Mouse (Mus musculus): ENCODE data around the gene Sfta2. TPM values are rescaled to one million over a fixed set of nuclear protein-coding genes. Genes with fewer than 3 reads are reported as not detected.

Gene Sfta2
- total and polyA plus RNA-seq, 2 experiments from 2014 or later = not detected

DNA sequence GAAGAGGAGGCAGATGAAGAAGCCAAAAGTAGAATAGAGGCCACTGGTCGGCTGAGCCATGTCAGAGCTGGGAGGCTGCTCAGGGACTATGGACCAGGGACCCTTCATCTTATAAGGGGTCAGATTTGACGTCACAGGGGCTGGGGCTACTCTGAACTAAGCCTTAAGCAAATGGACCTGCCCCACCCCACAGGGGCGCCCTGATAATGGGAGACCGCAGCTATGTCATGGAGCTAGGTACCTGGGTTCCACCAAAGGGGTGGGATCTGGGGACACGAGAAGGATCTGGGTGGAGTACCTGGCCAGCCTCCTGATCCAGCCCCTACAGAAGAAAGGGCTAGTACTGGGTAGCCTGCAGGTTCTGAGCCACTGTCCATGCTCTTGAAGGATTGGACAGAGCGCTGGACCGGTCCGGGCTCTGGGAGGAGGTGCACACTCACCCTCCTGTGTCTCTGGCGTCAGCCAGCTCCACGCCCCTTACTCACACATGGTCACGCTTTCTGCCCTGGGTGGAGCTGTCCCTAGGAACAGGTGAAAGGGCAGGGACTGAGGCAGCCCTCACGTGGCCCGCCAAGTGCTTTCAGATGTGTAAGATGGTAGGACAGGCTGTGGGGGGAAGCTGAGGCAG is 42.4 kb downstream of the Sfta2 start, which contains the start of gene Mucl3:
TSS of gene Mucl3 (minus strand) at position 87 of the 628 bp plus-strand sequence.
- Histone ChIP-seq H3K4me2 (ENCODE audit: low read depth, low read length) (no peak within 1 kb of the TSS), H3K9me3 (ENCODE audit: low read length) (no peaks in the 10 kb centered on the region), H3K36me3 (ENCODE audit: insufficient read depth, low read length) (no peaks in the 10 kb centered on the region), H3K27ac (no peak within 1 kb of the TSS), H3K4me1 (ENCODE audit: insufficient read depth, low read length) (no peaks in the 10 kb centered on the region), H3K27me3 (ENCODE audit: insufficient read depth, low read length) (no peaks in the 10 kb centered on the region; the same call in 1 of the 2 replicates), H3K4me3 (ENCODE audit: low read length) (no peak within 1 kb of the TSS), H3K9ac (replicated peaks; ENCODE audit: low read length) (no peak within 1 kb of the TSS)
- no peak for TF ChIP-seq CTCF (IDR thresholded peaks at IDR 0.05; ENCODE audit: low read depth)
- DNase-seq (ENCODE audit: low spot score) (no peak), ATAC-seq (no peak)
- WGBS = 75% methylated on average over 13 of the region's 13 CpGs

DNA sequence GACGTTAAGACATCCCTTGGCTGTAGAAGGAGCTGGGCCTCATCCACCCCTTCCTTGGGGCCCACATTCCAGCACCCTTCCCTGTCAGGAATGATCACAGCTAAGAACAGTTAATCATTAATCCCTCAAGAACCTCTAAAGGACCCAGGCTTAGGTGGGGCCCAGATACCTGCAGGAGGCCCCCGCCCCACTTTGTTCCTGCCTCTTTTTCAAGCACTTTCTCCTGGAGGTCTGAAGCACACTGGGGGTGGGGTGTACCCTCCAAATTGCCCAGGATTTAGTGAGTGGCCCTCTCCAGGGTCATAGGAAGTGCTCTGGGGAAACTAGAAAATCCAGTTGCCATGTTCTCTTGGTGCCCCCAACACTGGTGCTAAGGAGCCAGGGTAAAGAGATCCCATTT is 48.1 kb downstream of the Sfta2 start:
- DNase-seq (ENCODE audit: low spot score) (no peak), ATAC-seq (no peak)
- WGBS = 81% methylated on average over 2 of the region's 2 CpGs
- no peak overlapping the region for H3K4me2 ChIP-seq (ENCODE audit: low read depth, low read length)
- no peak overlapping the region for H3K4me3 ChIP-seq (ENCODE audit: low read length)
- no peaks in the 10 kb centered on the region; the same call in 1 of the 2 replicates for H3K27me3 ChIP-seq (ENCODE audit: insufficient read depth, low read length)
- H3K4me1 ChIP-seq (ENCODE audit: insufficient read depth, low read length) = no peaks in the 10 kb centered on the region
- H3K9me3 ChIP-seq (ENCODE audit: low read length) = no peaks in the 10 kb centered on the region
- H3K36me3 ChIP-seq (ENCODE audit: insufficient read depth, low read length) = no peaks in the 10 kb centered on the region
- no peak overlapping the region for H3K9ac ChIP-seq (replicated peaks; ENCODE audit: low read length)
- TF ChIP-seq CTCF (IDR thresholded peaks at IDR 0.05; ENCODE audit: low read depth) = no peak
- H3K27ac ChIP-seq = no peak overlapping the region

GRCm38 (mm10) chr17:35653086-35653485 is 51.7 kb downstream of the Sfta2 start:
- H3K36me3 ChIP-seq (ENCODE audit: insufficient read depth, low read length) = peaks cover 18% of the 10 kb centered on the region
- no peak overlapping the region for H3K27ac ChIP-seq
- 93% methylated on average over 2 of the region's 2 CpGs for WGBS
- H3K4me3 ChIP-seq (ENCODE audit: low read length) = no peak overlapping the region
- no peaks in the 10 kb centered on the region for H3K27me3 ChIP-seq (ENCODE audit: insufficient read depth, low read length)
- no peak for ATAC-seq
- H3K4me1 ChIP-seq (ENCODE audit: insufficient read depth, low read length) = no peaks in the 10 kb centered on the region
- H3K9me3 ChIP-seq (ENCODE audit: low read length) = no peaks in the 10 kb centered on the region
- TF ChIP-seq CTCF (IDR thresholded peaks at IDR 0.05; ENCODE audit: low read depth) = no peak
- H3K4me2 ChIP-seq (ENCODE audit: low read depth, low read length) = no peak overlapping the region
- no peak overlapping the region for H3K9ac ChIP-seq (replicated peaks; ENCODE audit: low read length)
- no peak for DNase-seq (ENCODE audit: low spot score)

DNA sequence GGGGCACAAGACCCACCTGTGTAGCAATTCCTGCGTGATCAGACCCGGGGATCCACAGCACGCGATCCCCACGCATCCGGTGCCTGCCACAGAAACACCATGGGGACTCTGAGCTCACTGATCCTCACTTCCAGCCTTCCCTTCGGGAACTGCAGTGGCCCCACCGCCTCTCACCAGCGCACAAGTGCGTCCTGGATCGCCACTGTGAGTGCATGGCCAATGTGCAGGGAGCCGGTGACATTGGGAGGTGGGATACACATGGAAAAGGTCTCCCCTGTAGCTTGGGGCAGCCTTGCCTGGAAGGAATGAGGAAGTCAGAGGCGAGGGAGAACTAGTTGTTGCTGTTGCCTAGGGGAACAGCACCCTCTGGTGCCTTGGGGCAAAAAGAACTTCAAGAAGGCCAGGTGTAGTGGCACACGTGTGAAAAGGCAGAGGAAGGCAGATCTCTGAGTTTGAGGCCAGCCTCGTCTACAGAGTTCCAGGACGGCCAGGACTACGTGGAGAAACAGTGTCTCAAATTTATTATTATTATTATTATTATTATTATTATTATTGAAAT is 64.7 kb downstream of the Sfta2 start:
- peak; percentile 55 for TF ChIP-seq CTCF (IDR thresholded peaks at IDR 0.05; ENCODE audit: low read depth)
- no peak overlapping the region for H3K9ac ChIP-seq (replicated peaks; ENCODE audit: low read length)
- H3K9me3 ChIP-seq (ENCODE audit: low read length) = no peaks in the 10 kb centered on the region
- no peak overlapping the region; the same call in 1 of the 2 replicates for H3K27ac ChIP-seq
- no peak for ATAC-seq
- peak overlapping the region; percentile 99; the same call in 1 of the 2 replicates for H3K4me2 ChIP-seq (ENCODE audit: low read depth, low read length)
- peaks cover 16% of the 10 kb centered on the region for H3K36me3 ChIP-seq (ENCODE audit: insufficient read depth, low read length)
- no peaks in the 10 kb centered on the region for H3K4me1 ChIP-seq (ENCODE audit: insufficient read depth, low read length)
- H3K4me3 ChIP-seq (ENCODE audit: low read length) = no peak overlapping the region
- WGBS = 81% methylated on average over 17 of the region's 17 CpGs
- no peaks in the 10 kb centered on the region for H3K27me3 ChIP-seq (ENCODE audit: insufficient read depth, low read length)
- no peak for DNase-seq (ENCODE audit: low spot score)

DNA sequence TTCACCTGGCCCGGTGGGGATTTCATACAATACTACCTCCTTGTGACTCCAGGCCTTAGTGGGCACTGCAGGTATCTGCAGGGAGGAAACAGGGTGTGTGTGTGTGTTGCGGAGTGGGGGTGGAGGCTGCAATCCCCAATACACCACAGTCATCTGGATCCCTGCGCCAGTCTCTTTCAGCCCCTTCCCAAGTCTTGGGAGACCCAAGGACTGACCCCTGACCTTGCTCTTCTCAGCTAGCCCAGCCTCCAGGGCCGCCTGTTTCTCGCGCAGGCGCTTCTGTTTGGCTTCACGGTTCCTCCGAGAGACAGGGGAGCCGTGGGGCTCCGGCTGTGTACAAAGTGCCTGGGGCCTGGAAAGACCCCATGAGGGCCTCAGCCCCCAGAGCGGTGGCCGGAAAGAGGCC is 65.5 kb downstream of the Sfta2 start:
- ATAC-seq = peak; percentile 69
- Histone ChIP-seq H3K4me1 (ENCODE audit: insufficient read depth, low read length) (no peaks in the 10 kb centered on the region), H3K27ac (peak overlapping the region; percentile 88), H3K4me3 (ENCODE audit: low read length) (peak overlapping the region; percentile 58), H3K4me2 (ENCODE audit: low read depth, low read length) (peak overlapping the region; percentile 99), H3K36me3 (ENCODE audit: insufficient read depth, low read length) (peaks cover 8% of the 10 kb centered on the region), H3K27me3 (ENCODE audit: insufficient read depth, low read length) (no peaks in the 10 kb centered on the region), H3K9ac (replicated peaks; ENCODE audit: low read length) (peak overlapping the region; percentile 72), H3K9me3 (ENCODE audit: low read length) (no peaks in the 10 kb centered on the region)
- 3% methylated on average over 13 of the region's 13 CpGs for WGBS
- TF ChIP-seq CTCF (IDR thresholded peaks at IDR 0.05; ENCODE audit: low read depth) = no peak
- peak; percentile 56 for DNase-seq (ENCODE audit: low spot score)

DNA sequence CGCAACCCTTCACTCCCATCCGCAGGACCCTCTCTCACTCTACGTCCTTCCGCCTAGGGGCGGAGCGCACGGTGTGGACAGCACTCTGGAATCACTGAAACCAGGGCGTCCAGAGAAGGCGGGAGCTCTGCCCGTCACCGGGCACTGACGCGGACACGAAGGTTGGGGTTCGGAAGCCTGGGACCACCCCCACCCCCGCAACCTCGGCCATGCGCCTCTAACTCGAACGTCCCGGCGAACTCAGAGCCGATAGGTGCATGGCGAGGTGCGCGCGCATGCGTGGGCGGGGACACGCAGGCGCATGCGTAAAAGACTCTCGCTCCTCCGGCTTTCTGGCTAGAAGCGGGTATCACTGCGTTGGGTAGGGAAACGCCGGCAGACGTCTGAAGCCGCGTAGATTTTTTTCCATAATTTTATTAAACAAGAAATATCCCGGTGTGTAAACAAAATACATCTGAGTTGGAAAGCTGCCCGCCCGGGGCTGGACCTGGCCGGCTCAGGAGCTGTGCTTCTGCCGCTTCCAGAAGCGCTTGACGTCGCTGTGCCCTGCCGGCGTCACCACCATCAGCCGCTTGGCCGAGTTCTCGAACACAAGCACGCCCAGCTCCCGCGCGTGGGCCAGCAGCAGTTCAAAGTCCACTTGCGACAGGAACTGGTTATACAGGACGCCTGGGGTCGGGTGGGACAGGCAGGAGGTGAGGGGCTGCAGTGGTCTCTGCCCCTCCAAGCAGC is 66.2 kb downstream of the Sfta2 start, which contains the start of gene Vars2:
TSS of gene Vars2 (minus strand) at position 259 of the 732 bp plus-strand sequence.
- Histone ChIP-seq H3K9ac (replicated peaks; ENCODE audit: low read length) (peak within 1 kb of the TSS; percentile 72), H3K4me1 (ENCODE audit: insufficient read depth, low read length) (no peaks in the 10 kb centered on the region), H3K27ac (peak within 1 kb of the TSS; percentile 88), H3K4me2 (ENCODE audit: low read depth, low read length) (peak within 1 kb of the TSS; percentile 99), H3K27me3 (ENCODE audit: insufficient read depth, low read length) (no peaks in the 10 kb centered on the region), H3K36me3 (ENCODE audit: insufficient read depth, low read length) (peaks cover 6% of the 10 kb centered on the region), H3K4me3 (ENCODE audit: low read length) (peak within 1 kb of the TSS; percentile 58), H3K9me3 (ENCODE audit: low read length) (no peaks in the 10 kb centered on the region)
- peak; percentile 94 for ATAC-seq
- peak; percentile 98 for DNase-seq (ENCODE audit: low spot score)
- WGBS = under 1% methylated on average over 61 of the region's 61 CpGs
- peak; percentile 36; the same call in 1 of the 2 replicates for TF ChIP-seq CTCF (IDR thresholded peaks at IDR 0.05; ENCODE audit: low read depth)

All from hindbrain, postnatal 0 days (tissue).